Mouse (Mus musculus): Measurements from ENCODE around the gene Gm9747. TPM values are rescaled to one million over a fixed set of nuclear protein-coding genes. Genes with fewer than 3 reads are reported as not detected.

Gm9747 gene
- total RNA-seq (2023) = not detected

GRCm38 (mm10) chr1:82232812-82233211 lies at the start of gene Gm9747:
TSS of gene Gm9747 (plus strand) at chr1:82233112.

Other genes with a start within 250 kb of the Gm9747 start
- gene Irs1, start 58.3 kb downstream of the Gm9747 start, total RNA-seq (2023) = under 1 TPM; 0.22 to 0.29 TPM
- 10 to 100 TPM; 21.7 to 23.0 TPM for gene Rhbdd1, start 83.3 kb downstream of the Gm9747 start, total RNA-seq (2023)

All from neutrophil, adult 83 days (primary cell).